Comparison of ENCODE assay signal across 15 mouse cellular contexts in the genomic region with DNA sequence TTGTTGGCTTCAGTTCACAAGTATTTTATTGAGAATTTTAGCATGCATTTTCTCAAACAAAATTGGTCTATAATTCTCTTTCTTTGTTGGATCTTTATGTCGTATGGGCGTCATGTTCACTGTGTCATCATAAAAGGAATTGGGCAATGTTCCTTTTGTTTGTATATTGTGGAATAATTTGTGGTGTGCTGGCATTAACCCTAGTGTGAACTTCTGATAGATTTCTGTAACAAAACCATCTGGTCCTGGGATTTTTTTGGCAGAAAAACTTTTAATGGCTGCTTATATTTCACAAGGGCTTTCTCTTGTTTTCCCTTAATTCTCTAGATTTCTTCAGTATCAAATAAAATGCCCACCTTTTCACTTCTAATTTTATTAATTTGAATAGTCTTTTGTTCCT.
"Had no signal": no experiment of that assay in that cellular context is flagged by ENCODE, and none has a peak within 500 bp of the region (broad histone marks: within the 10 kb centered on the region; RNA-seq: fewer than 3 reads in every experiment).

No protein-coding gene starts in this region.

- H3K27ac ChIP-seq: liver, embryonic 12.5 days; liver, embryonic 14.5 days; midbrain, embryonic 10.5 days; midbrain, embryonic 12.5 days; neural tube, embryonic 12.5 days had no signal

- DNase-seq: lung, adult 18-20 months; lung, postnatal 4 days; midbrain, embryonic 14.5 days; right cerebral cortex, postnatal 14 days; right cerebral cortex, postnatal 4 days; spleen, adult 18-20 months; thymus, adult 18-20 months; thymus, postnatal 14 days; thymus, postnatal 36 days had no signal

- ATAC-seq: liver, embryonic 12.5 days; midbrain, embryonic 16.5 days had no signal

- H3K4me1 ChIP-seq: liver, embryonic 12.5 days; midbrain, embryonic 10.5 days; midbrain, embryonic 12.5 days; neural tube, embryonic 12.5 days had no signal

- H3K27me3 ChIP-seq: liver, embryonic 12.5 days; midbrain, embryonic 12.5 days; neural tube, embryonic 12.5 days had no signal

- H3K9ac ChIP-seq: liver, embryonic 12.5 days; liver, embryonic 14.5 days; midbrain, embryonic 12.5 days; neural tube, embryonic 12.5 days had no signal

- H3K9me3 ChIP-seq: liver, embryonic 12.5 days; midbrain, embryonic 10.5 days; midbrain, embryonic 12.5 days; neural tube, embryonic 12.5 days had no signal

- H3K36me3 ChIP-seq: liver, embryonic 12.5 days; midbrain, embryonic 10.5 days; midbrain, embryonic 12.5 days; neural tube, embryonic 12.5 days had no signal

- H3K4me2 ChIP-seq: liver, embryonic 12.5 days; midbrain, embryonic 12.5 days; neural tube, embryonic 12.5 days had no signal

- H3K4me3 ChIP-seq: liver, embryonic 12.5 days; midbrain, embryonic 10.5 days; midbrain, embryonic 12.5 days; neural tube, embryonic 12.5 days had no signal
